Mouse (Mus musculus): ENCODE results near the gene Dnajc3.

- TF ChIP-seq CTCF (IDR thresholded peaks at IDR 0.05; ENCODE audit: low read depth) (no peak), EP300 (optimal IDR thresholded peaks at IDR 0.05) (no peak)
Observed at GRCm38 (mm10) chr14:118928565-118928964, 9.2 kb upstream of the Dnajc3 start.

Measured in stomach, postnatal 0 days (tissue).